Mouse (Mus musculus): ENCODE results near the gene Parp11. TPM values are rescaled to one million over a fixed set of nuclear protein-coding genes. Genes with fewer than 3 reads are reported as not detected.

Gene Parp11
- 12.4 and 14.0 TPM in 2 replicates for total RNA-seq (2015)
- total RNA-seq (2017), result 18.2 and 35.1 TPM in 2 replicates

- ATAC-seq (replicated peaks; ENCODE audit: poor library complexity), result peak; percentile 72
These were observed at the start of gene Parp11 for GRCm38 (mm10) chr6:127446436-127446890. TSS of gene Parp11 (plus strand) at chr6:127446840.

- peak; percentile 82 for ATAC-seq (replicated peaks; ENCODE audit: poor library complexity)
These were observed 48.6 kb upstream of the Parp11 start for GRCm38 (mm10) chr6:127398073-127398472.

GRCm38 (mm10) chr6:127401419-127401818, 45.2 kb upstream of the Parp11 start:
- no peak for ATAC-seq (replicated peaks; ENCODE audit: poor library complexity)

GRCm38 (mm10) chr6:127404070-127404810, 42.4 kb upstream of the Parp11 start:
- ATAC-seq (replicated peaks; ENCODE audit: poor library complexity), result no peak

- no peak for ATAC-seq (replicated peaks; ENCODE audit: poor library complexity)
These were observed 41.0 kb upstream of the Parp11 start for GRCm38 (mm10) chr6:127405682-127406081.

GRCm38 (mm10) chr6:127407742-127408141, 38.9 kb upstream of the Parp11 start:
- ATAC-seq (replicated peaks; ENCODE audit: poor library complexity), result peak; percentile 92

GRCm38 (mm10) chr6:127417525-127418184, 29.0 kb upstream of the Parp11 start:
- no peak for ATAC-seq (replicated peaks; ENCODE audit: poor library complexity)

GRCm38 (mm10) chr6:127418322-127418721, 28.3 kb upstream of the Parp11 start:
- no peak for ATAC-seq (replicated peaks; ENCODE audit: poor library complexity)

GRCm38 (mm10) chr6:127420115-127420514, 26.5 kb upstream of the Parp11 start:
- ATAC-seq (replicated peaks; ENCODE audit: poor library complexity), result no peak

GRCm38 (mm10) chr6:127425095-127425494, 21.5 kb upstream of the Parp11 start:
- no peak for ATAC-seq (replicated peaks; ENCODE audit: poor library complexity)

GRCm38 (mm10) chr6:127430716-127431115, 15.9 kb upstream of the Parp11 start:
- no peak for ATAC-seq (replicated peaks; ENCODE audit: poor library complexity)

- no peak for ATAC-seq (replicated peaks; ENCODE audit: poor library complexity)
These were observed 15.4 kb upstream of the Parp11 start for GRCm38 (mm10) chr6:127431196-127431766.

GRCm38 (mm10) chr6:127433886-127434647, 12.6 kb upstream of the Parp11 start:
- ATAC-seq (replicated peaks; ENCODE audit: poor library complexity), result no peak

- no peak for ATAC-seq (replicated peaks; ENCODE audit: poor library complexity)
These were observed 12.0 kb upstream of the Parp11 start for GRCm38 (mm10) chr6:127434648-127434984.

GRCm38 (mm10) chr6:127439063-127439462, 7.6 kb upstream of the Parp11 start:
- no peak for ATAC-seq (replicated peaks; ENCODE audit: poor library complexity)

- ATAC-seq (replicated peaks; ENCODE audit: poor library complexity), result no peak
These were observed 7.0 kb upstream of the Parp11 start for GRCm38 (mm10) chr6:127439540-127440195.

GRCm38 (mm10) chr6:127440416-127441104, 6.1 kb upstream of the Parp11 start:
- ATAC-seq (replicated peaks; ENCODE audit: poor library complexity), result no peak

- no peak for ATAC-seq (replicated peaks; ENCODE audit: poor library complexity)
These were observed 4.1 kb upstream of the Parp11 start for GRCm38 (mm10) chr6:127442584-127442983.

- ATAC-seq (replicated peaks; ENCODE audit: poor library complexity), result no peak
These were observed 2.7 kb upstream of the Parp11 start for GRCm38 (mm10) chr6:127443910-127444309.

- ATAC-seq (replicated peaks; ENCODE audit: poor library complexity), result peak; percentile 93
These were observed 2.2 kb upstream of the Parp11 start for GRCm38 (mm10) chr6:127444466-127444865.
